Mouse (Mus musculus) heart, embryonic 13.5 days (tissue): ENCODE data around the gene Hic2. TPM values are rescaled to one million over a fixed set of nuclear protein-coding genes. Genes with fewer than 3 reads are reported as not detected.

ENCODE experiments used
- ATAC-seq: fragments of 200-750 bp; cut with Nextera tagmentation; 2 replicates; pipeline ENCODE4 v1.8.0; 2017; ENCODE audit warnings: moderate TSS enrichment; ENCODE audit not compliant: insufficient number of reproducible peaks, low FRiP score, low TSS enrichment; ENCODE audit errors: extremely low read depth
- H3K27ac ChIP-seq: fragments of 300-500 bp; sonication (generic); replicated peaks from 2 replicates; pipeline ENCODE4 v1.5.1; 2015; ENCODE audit warnings: moderate library complexity, mild to moderate bottlenecking, inconsistent platforms
- H3K27me3 ChIP-seq: fragments of 300-500 bp; sonication (generic); replicated peaks from 2 replicates; pipeline ENCODE4 v1.6.1; 2015; ENCODE audit warnings: mild to moderate bottlenecking, inconsistent platforms
- H3K36me3 ChIP-seq: fragments of 300-500 bp; sonication (generic); 2 replicates; pipeline ENCODE4 v1.6.1; 2015; ENCODE audit warnings: mild to moderate bottlenecking, inconsistent platforms
- H3K4me1 ChIP-seq: fragments of 300-500 bp; sonication (generic); 2 replicates; pipeline ENCODE4 v1.6.1; 2015; ENCODE audit warnings: inconsistent platforms
- H3K4me2 ChIP-seq: fragments of 300-500 bp; sonication (generic); 2 replicates; pipeline ENCODE4 v1.6.1; 2015; ENCODE audit warnings: inconsistent platforms, mild to moderate bottlenecking, moderate library complexity
- H3K4me3 ChIP-seq: fragments of 300-500 bp; sonication (generic); 2 replicates; pipeline ENCODE4 v1.5.1; 2015; ENCODE audit warnings: moderate library complexity, mild to moderate bottlenecking, inconsistent platforms
- H3K9ac ChIP-seq: fragments of 300-500 bp; sonication (generic); 2 replicates; pipeline ENCODE4 v1.6.1; 2015; ENCODE audit warnings: inconsistent platforms, mild to moderate bottlenecking, moderate library complexity
- H3K9me3 ChIP-seq: fragments of 300-500 bp; sonication (generic); 2 replicates; pipeline ENCODE4 v1.6.1; 2016; ENCODE audit warnings: inconsistent platforms
- WGBS: fragments of 180-500 bp; shearing (Covaris S2); methylation state at CpG from one replicate; pipeline ENCODE4 v1.1.7; 2015; ENCODE audit warnings: mixed read lengths; 5-methylcytosine and 5-hydroxymethylcytosine counted together
- polyA plus RNA-seq: library from polyadenylated mRNA; unstranded; fragments of >200 nt; fragmentation: Nextera tagmentation; extraction: Ambion mirVana; gene quantifications from 2 replicates; pipeline ENCODE4 v1.2.1, GENCODE M21; 2015

Gene Hic2
- polyA plus RNA-seq, 1 experiment from 2014 or later = 4.6 TPM

DNA sequence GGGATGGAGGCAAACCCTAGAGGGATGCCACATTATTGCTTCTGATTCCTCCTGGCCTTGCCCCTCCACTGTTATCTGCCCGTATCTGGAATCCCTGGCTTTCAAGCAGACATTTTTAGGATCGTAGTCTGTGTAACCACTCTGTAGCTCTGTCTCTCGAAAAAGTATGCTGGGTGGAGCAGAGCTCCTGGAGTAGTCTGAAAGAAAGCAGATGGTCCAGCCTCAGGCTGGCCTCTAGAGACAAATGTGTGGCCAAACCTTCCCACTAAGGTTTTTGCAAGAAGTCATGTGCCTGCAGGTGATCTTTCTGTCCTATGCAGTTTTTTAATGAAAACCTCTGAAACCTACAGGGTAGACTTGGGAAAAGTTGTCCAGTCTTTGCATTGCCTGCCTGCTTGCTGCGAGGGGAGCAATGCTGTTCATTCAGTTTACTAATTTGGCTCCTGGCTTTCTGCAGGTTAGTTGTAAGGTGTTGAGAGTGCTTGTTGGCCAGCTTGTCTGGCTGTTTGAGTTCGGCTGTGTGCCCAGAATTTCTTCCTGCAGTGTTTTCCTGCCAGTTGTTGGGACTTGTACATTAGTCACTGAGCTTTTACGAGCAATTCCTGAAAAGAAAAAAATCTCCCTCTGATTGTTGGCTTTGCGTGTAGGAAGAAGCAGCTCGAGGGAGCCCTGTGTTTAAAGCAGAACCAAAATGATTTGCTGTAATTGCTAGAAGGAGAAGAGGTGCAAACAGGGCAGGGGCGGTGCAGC, 1.7 kb downstream of the Hic2 start:
- Histone ChIP-seq H3K36me3 (no peaks in the 10 kb centered on the region), H3K4me3 (peak overlapping the region; percentile 96), H3K27ac (peak overlapping the region; percentile 90), H3K9me3 (no peaks in the 10 kb centered on the region), H3K4me2 (peak overlapping the region; percentile 85), H3K27me3 (no peaks in the 10 kb centered on the region), H3K4me1 (peaks cover 63% of the 10 kb centered on the region), H3K9ac (peak overlapping the region; percentile 98)
- WGBS = 27% methylated on average over 9 of the region's 9 CpGs
- ATAC-seq = no peak

DNA sequence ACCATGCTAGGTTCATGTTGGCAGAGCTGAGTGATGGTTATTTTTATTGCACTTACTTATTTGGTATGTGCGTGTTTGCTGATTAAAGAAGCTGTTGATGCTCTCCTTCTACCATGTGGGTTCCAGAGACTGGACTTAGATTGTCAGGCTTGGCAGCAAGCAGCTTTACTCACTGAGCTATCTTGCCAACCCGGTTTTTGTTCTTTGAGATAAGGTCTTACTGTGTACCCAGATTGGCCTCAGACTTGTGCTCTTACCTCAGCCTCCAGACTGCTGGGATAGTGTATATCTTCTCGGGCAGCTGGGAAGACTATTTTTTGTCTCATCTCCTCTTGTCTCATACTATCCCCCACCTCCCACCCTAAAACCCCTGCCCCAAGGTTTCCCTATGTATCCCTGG, 4.3 kb downstream of the Hic2 start:
- Histone ChIP-seq H3K4me2 (peak overlapping the region; percentile 8), H3K27me3 (no peaks in the 10 kb centered on the region), H3K4me1 (peaks cover 72% of the 10 kb centered on the region), H3K4me3 (no peak overlapping the region), H3K9ac (no peak overlapping the region), H3K36me3 (no peaks in the 10 kb centered on the region), H3K9me3 (no peaks in the 10 kb centered on the region), H3K27ac (no peak overlapping the region)
- 24% methylated on average over 3 of the region's 3 CpGs for WGBS
- ATAC-seq = no peak

DNA sequence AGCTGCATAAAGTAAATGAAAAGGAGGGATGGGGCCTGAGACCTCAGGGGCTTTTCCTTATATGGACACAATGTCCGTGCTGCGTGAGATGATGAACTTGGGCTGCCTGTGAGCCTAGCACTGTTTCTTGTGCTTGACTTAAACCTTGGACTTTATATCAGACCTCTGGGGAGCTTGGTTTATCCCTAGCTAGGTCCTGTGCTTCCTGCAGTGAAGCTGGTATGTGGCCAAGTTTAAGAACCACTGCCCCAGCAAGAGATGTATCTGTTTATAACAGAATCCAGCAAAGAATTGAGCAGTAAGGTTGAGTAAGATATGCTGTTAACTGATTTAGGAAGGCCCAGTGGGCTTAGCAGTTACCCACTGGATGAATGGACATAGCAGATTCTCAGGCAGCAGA, 6.0 kb downstream of the Hic2 start:
- Histone ChIP-seq H3K27me3 (no peaks in the 10 kb centered on the region), H3K36me3 (no peaks in the 10 kb centered on the region), H3K4me2 (no peak overlapping the region), H3K27ac (no peak overlapping the region), H3K9me3 (no peaks in the 10 kb centered on the region), H3K4me1 (peaks cover 78% of the 10 kb centered on the region), H3K9ac (no peak overlapping the region), H3K4me3 (no peak overlapping the region)
- no peak for ATAC-seq
- WGBS = 63% methylated on average over 2 of the region's 2 CpGs

DNA sequence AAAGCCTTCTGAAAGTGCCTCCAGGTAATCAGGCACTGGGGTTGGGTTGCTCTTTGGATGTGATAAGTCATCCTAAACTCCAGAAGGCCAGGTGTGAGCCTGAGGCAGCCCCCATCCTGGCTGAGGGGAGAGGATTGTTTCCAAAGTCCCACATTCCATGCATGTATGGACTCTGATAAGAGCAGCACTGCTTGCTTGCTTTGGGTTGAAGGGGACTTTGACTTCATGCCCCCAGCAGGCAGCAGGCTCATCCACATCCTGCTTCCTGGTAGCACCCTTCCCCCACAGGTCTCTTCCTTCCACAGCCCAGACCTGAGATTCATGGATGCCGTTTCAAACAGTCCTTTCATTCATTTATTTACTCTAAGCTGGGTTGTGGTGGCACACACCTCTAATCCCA, 10.4 kb downstream of the Hic2 start:
- ATAC-seq = no peak
- H3K9ac ChIP-seq = no peak overlapping the region
- H3K4me1 ChIP-seq = peaks cover 67% of the 10 kb centered on the region
- H3K27me3 ChIP-seq = no peaks in the 10 kb centered on the region
- no peaks in the 10 kb centered on the region for H3K9me3 ChIP-seq
- 13% methylated on average over 1 of the region's 1 CpGs for WGBS
- H3K4me3 ChIP-seq = no peak overlapping the region
- no peak overlapping the region for H3K4me2 ChIP-seq
- no peak overlapping the region; the same call in 1 of the 2 replicates for H3K27ac ChIP-seq
- H3K36me3 ChIP-seq = no peaks in the 10 kb centered on the region

DNA sequence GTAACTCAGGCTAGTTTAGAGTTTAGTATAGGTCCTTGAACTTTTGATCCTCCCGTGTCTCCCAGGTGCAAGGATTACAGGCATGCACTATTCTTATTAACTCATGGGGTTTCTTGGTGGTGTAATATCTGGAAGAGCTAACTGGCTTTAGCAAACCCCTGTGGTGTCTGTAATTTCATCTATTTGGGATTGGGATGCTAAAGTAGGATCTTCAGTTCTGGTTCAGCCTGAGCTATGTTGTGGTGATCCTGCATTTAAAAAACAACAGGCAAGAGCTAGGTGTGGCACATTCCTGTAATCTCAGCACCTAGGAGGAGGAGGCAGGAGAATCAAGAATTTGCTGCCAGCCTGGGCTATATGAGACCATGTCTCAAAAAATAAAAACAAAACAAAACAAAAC, 11.6 kb downstream of the Hic2 start:
- Histone ChIP-seq H3K4me2 (no peak overlapping the region), H3K27ac (no peak overlapping the region), H3K4me1 (peaks cover 67% of the 10 kb centered on the region), H3K4me3 (no peak overlapping the region), H3K9me3 (no peaks in the 10 kb centered on the region), H3K27me3 (no peaks in the 10 kb centered on the region), H3K36me3 (no peaks in the 10 kb centered on the region), H3K9ac (no peak overlapping the region)
- no peak for ATAC-seq
- 74% methylated on average over 1 of the region's 1 CpGs for WGBS

DNA sequence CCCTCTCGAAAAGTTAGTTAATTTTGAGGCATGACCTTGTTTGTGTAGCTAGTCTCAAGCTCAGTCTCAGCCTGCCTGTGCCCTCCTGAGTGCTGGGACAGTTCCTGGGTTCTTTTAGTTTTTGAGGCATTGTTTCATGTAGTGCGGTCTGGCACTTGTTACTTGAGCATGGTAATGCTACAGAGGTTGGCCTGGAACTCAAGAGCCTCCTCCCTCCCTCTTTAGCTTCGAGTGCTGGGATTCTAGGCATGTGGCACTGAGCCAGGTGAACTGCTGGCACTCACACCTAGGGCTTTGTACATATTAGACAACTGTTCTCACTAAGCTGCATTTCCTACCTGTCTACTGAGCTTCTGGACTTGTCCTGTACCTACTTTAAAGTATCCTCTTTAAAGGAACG, 14.4 kb downstream of the Hic2 start:
- Histone ChIP-seq H3K36me3 (no peaks in the 10 kb centered on the region), H3K4me3 (no peak overlapping the region), H3K4me1 (peaks cover 83% of the 10 kb centered on the region), H3K4me2 (peak overlapping the region; percentile 21; the same call in 1 of the 2 replicates), H3K9ac (0 out of 2 replicates have a peak overlapping the region, but pooled peaks have one; percentile 21), H3K9me3 (no peaks in the 10 kb centered on the region), H3K27ac (peak overlapping the region; percentile 77), H3K27me3 (no peaks in the 10 kb centered on the region)
- ATAC-seq = no peak
- 44% methylated on average over 4 of the region's 4 CpGs for WGBS

DNA sequence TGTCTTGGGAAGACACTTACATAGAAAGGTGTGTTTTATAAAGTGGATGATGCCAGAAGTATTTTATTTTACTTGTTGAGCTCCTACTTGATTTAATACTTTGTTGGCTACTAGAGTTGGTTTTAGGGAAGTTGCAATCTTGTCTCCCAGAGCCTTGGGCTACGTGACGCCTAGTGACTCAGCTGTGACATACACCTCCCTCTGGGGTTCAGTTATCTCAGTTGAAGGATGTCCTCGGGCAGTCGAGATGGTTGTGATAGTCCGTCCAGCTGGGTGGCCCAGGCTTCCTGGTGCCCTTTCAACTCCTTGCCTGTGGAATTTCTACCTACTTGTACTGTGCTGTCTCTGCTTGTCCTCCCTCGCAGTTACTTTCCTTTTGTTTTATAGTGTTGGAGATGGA, 15.8 kb downstream of the Hic2 start:
- Histone ChIP-seq H3K27me3 (no peaks in the 10 kb centered on the region), H3K9ac (no peak overlapping the region), H3K36me3 (no peaks in the 10 kb centered on the region), H3K4me3 (no peak overlapping the region), H3K4me2 (no peak overlapping the region; the same call in 1 of the 2 replicates), H3K4me1 (peaks cover 84% of the 10 kb centered on the region), H3K27ac (no peak overlapping the region; the same call in 1 of the 2 replicates), H3K9me3 (no peaks in the 10 kb centered on the region)
- ATAC-seq = no peak
- WGBS = 21% methylated on average over 6 of the region's 6 CpGs

DNA sequence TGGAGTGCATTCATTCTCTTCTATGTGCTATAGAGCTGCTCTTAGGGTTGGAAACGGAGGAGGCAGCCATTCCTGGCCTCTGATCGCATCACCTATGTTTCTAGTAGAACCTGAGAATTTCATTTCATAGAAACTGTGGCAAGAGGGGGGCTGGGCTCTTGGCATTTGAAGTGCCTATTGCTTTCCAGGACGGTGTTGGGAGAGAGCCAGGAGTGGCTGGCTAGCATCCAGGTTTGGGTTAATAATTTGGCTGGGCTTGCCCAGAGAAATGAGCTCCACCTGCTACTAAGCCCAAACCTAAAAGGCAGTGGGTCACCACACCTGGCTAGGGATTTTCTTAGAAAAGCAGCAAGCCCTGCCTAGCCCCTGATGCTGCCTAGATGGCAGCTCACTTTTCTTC, 18.2 kb downstream of the Hic2 start:
- no peaks in the 10 kb centered on the region for H3K27me3 ChIP-seq
- 0 out of 2 replicates have a peak overlapping the region, but pooled peaks have one; percentile 0 for H3K27ac ChIP-seq
- no peak for ATAC-seq
- H3K36me3 ChIP-seq = peaks cover 9% of the 10 kb centered on the region
- H3K4me1 ChIP-seq = peaks cover 84% of the 10 kb centered on the region
- no peak overlapping the region for H3K9ac ChIP-seq
- 36% methylated on average over 3 of the region's 3 CpGs for WGBS
- H3K9me3 ChIP-seq = no peaks in the 10 kb centered on the region
- H3K4me2 ChIP-seq = no peak overlapping the region
- H3K4me3 ChIP-seq = no peak overlapping the region

DNA sequence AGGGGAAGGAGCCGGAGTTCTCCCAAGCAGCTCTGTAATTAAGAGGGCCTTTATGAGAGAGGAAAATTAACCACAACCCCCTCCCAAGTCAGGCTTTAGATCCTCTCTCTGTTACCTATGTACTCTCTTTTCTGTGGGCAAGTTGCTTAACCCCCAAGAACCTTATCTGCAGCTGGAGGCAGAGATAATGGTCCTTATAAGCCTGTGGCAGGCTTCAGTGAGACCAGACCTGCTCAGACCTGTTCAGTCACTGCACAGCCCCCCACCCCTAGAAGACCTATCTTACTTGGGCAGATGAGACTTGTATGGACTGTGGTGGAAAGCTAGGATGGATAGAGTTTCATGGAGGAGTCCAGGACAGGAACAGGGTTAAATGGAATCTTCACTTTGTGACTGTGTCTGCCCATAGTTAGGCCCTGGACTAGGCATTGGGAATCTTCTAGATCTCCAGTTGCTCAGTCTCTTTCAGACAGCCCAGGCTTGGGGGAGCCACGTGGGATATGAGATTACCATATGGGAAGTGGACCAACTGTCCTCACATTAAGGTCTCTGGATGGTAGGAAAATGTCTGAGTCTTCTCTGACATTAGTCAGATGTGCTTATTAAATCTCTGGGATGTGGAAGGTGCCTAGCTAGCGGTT, 18.8 kb downstream of the Hic2 start:
- Histone ChIP-seq H3K4me2 (no peak overlapping the region), H3K4me3 (no peak overlapping the region), H3K27ac (0 out of 2 replicates have a peak overlapping the region, but pooled peaks have one; percentile 0), H3K9ac (no peak overlapping the region), H3K9me3 (no peaks in the 10 kb centered on the region), H3K27me3 (no peaks in the 10 kb centered on the region), H3K4me1 (peaks cover 83% of the 10 kb centered on the region), H3K36me3 (peaks cover 14% of the 10 kb centered on the region)
- no peak for ATAC-seq
- WGBS = 60% methylated on average over 3 of the region's 3 CpGs

DNA sequence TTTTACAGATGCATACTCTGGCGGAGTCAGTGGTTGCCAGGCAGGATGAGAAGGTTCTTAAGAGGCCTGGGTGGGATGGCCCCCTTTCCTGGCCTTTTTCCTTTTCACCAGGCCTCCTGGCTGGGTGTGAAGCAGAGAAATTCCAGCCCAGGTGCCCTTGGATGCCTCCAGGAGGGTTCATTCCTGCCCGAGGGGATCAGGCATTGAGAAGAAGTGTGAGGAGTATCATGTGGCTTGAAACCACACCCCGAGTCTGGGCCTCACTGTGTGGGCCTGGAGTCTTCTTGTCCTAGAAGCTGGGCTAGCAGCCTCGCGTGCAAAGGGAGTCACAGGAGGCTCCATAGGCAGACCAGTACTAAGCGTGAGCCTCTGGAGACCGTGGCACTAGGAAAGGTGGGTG, 19.5 kb downstream of the Hic2 start:
- Histone ChIP-seq H3K9me3 (no peaks in the 10 kb centered on the region), H3K4me2 (no peak overlapping the region), H3K27me3 (no peaks in the 10 kb centered on the region), H3K36me3 (peaks cover 21% of the 10 kb centered on the region), H3K4me1 (peaks cover 81% of the 10 kb centered on the region), H3K4me3 (no peak overlapping the region), H3K9ac (no peak overlapping the region), H3K27ac (0 out of 2 replicates have a peak overlapping the region, but pooled peaks have one; percentile 5)
- no peak for ATAC-seq
- 50% methylated on average over 7 of the region's 7 CpGs for WGBS

DNA sequence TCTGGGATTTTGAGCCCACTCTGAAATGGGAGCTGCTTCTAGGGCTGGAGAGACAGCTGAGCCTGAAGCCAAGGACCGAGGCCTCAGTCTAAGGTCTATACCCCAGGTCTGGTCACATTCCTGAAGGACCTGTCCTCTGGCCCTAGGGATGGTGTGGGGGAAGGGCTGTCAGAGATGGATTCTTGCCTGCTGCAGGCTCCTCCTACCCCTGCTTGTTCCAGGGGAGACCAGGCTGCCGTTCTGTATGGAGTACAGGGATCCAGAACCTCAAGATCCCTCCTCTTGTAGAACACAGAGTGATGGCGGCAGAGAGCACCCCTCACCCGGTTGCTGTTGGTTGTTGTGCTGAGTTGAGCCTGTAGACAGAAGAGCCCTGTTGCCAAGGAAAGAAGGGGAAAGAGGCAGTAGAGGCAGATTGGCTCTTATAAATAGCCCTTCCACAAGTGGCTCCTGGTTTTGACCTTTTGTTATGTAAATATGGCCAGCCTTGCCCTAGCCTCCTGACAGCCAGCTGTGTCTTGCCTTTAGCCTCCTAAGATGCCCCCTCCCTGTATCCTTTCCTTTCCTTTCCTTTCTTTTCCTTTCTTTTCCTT, 20.7 kb downstream of the Hic2 start:
- peaks cover 33% of the 10 kb centered on the region for H3K36me3 ChIP-seq
- H3K4me2 ChIP-seq = peak overlapping the region; percentile 25
- no peaks in the 10 kb centered on the region for H3K9me3 ChIP-seq
- 0 out of 2 replicates have a peak overlapping the region, but pooled peaks have one; percentile 29 for H3K9ac ChIP-seq
- peaks cover 77% of the 10 kb centered on the region for H3K4me1 ChIP-seq
- 0 out of 2 replicates have a peak, but pooled peaks have one; percentile 18 for ATAC-seq
- peak overlapping the region; percentile 31 for H3K27ac ChIP-seq
- 24% methylated on average over 4 of the region's 4 CpGs for WGBS
- H3K4me3 ChIP-seq = no peak overlapping the region
- no peaks in the 10 kb centered on the region for H3K27me3 ChIP-seq
